Comparison of ENCODE assay signal across 11 mouse cellular contexts in genomic region chr2:35503021-35503722, GRCm38 (mm10). TPM values are rescaled to one million over a fixed set of nuclear protein-coding genes. Genes with fewer than 3 reads are reported as not detected.
DNase-seq lines count a peak whose midpoint lies in the region; ATAC-seq and TF ChIP-seq lines count a peak whose summit lies in the region.
"Had no signal": no experiment of that assay in that cellular context is flagged by ENCODE, and none has a peak within 500 bp of the region (broad histone marks: within the 10 kb centered on the region; RNA-seq: fewer than 3 reads in every experiment).

No protein-coding gene starts in this region.

- H3K36me3 ChIP-seq in forebrain, embryonic 10.5 days (replicated peaks): no peaks in the 10 kb centered on the region
- no peaks in the 10 kb centered on the region for H3K36me3 ChIP-seq in forebrain, embryonic 14.5 days (ENCODE audit: control insufficient read depth, insufficient read depth, low read length)
- H3K36me3 ChIP-seq in megakaryocyte, embryonic 14.5 days (replicated peaks; ENCODE audit: low read length): peaks cover 38% of the 10 kb centered on the region
- H3K36me3 ChIP-seq in small intestine, adult 2 months (ENCODE audit: control insufficient read depth, insufficient read depth, low read length): no peaks in the 10 kb centered on the region

- no peaks in the 10 kb centered on the region for H3K27me3 ChIP-seq in forebrain, embryonic 10.5 days (ENCODE audit: poor library complexity, severe bottlenecking)
- no peaks in the 10 kb centered on the region for H3K27me3 ChIP-seq in forebrain, embryonic 14.5 days (replicated peaks; ENCODE audit: control insufficient read depth, insufficient read depth, low read length)
- no peaks in the 10 kb centered on the region for H3K27me3 ChIP-seq in megakaryocyte, embryonic 14.5 days (replicated peaks)
- no peaks in the 10 kb centered on the region for H3K27me3 ChIP-seq in small intestine, adult 2 months (ENCODE audit: control insufficient read depth, insufficient read depth, low read length)

- H3K4me1 ChIP-seq in forebrain, embryonic 10.5 days: peaks cover 43% of the 10 kb centered on the region
- H3K4me1 ChIP-seq in forebrain, embryonic 14.5 days (ENCODE audit: control insufficient read depth, insufficient read depth, low read length): no peaks in the 10 kb centered on the region
- H3K4me1 ChIP-seq in megakaryocyte, embryonic 14.5 days: peaks cover 98% of the 10 kb centered on the region
- peaks cover 29% of the 10 kb centered on the region for H3K4me1 ChIP-seq in small intestine, adult 2 months (ENCODE audit: control insufficient read depth, insufficient read depth, insufficient read length, low read length)

- ATAC-seq in forebrain, embryonic 14.5 days: no peak
- no peak for ATAC-seq in megakaryocyte, adult 5-6 weeks (ENCODE audit: poor library complexity, severe bottlenecking)
- ATAC-seq: inflammation-experienced regulatory T-cells, adult 6 months had no signal

- H3K9ac ChIP-seq in forebrain, embryonic 14.5 days (ENCODE audit: low read length): no peak overlapping the region

- peak overlapping the region; percentile 53 for H3K27ac ChIP-seq in forebrain, embryonic 10.5 days
- H3K27ac ChIP-seq in forebrain, embryonic 14.5 days (ENCODE audit: low read depth, low read length): no peak overlapping the region
- H3K27ac ChIP-seq in small intestine, adult 2 months (ENCODE audit: insufficient read depth, low read depth, low read length): peak overlapping the region; percentile 61; the same call in 1 of the 2 replicates

- no peak overlapping the region for H3K4me2 ChIP-seq in forebrain, embryonic 14.5 days (ENCODE audit: low read length)

- 92% methylated on average over 12 of the region's 12 CpGs for WGBS in forebrain, embryonic 10.5 days
- WGBS in forebrain, embryonic 14.5 days: 88% methylated on average over 12 of the region's 12 CpGs
- 80% methylated on average over 12 of the region's 12 CpGs for WGBS in small intestine, adult 2 months

- TF ChIP-seq POLR2A in small intestine, adult 2 months (IDR thresholded peaks at IDR 0.05; ENCODE audit: low read depth, low read length): no peak

- TF ChIP-seq CTCF in small intestine, adult 2 months (IDR thresholded peaks at IDR 0.05; ENCODE audit: extremely low read depth, insufficient read length, insufficient replicate concordance, low read depth, low read length): no peak

- no peak for DNase-seq in forebrain, embryonic 10.5 days (ENCODE audit: extremely low spot score, low spot score)
- DNase-seq in forebrain, embryonic 14.5 days (ENCODE audit: low spot score): no peak
- DNase-seq in heart, postnatal 4 days: peak; percentile 39
- DNase-seq in adrenal gland, postnatal 14 days: no peak
- no peak for DNase-seq in gastrocnemius, postnatal 10 days
- DNase-seq: cerebellum, adult 11-12 months had no signal

- H3K9me3 ChIP-seq in forebrain, embryonic 10.5 days: no peaks in the 10 kb centered on the region
- no peaks in the 10 kb centered on the region for H3K9me3 ChIP-seq in forebrain, embryonic 14.5 days (replicated peaks; ENCODE audit: control insufficient read depth, low read length)
- H3K9me3 ChIP-seq in megakaryocyte, embryonic 14.5 days: peaks cover 15% of the 10 kb centered on the region

- H3K4me3 ChIP-seq in forebrain, embryonic 10.5 days: no peak overlapping the region
- no peak overlapping the region for H3K4me3 ChIP-seq in forebrain, embryonic 14.5 days (ENCODE audit: low read depth, low read length)
- peak overlapping the region; percentile 81 for H3K4me3 ChIP-seq in megakaryocyte, embryonic 14.5 days (replicated peaks)
- no peak overlapping the region for H3K4me3 ChIP-seq in small intestine, adult 2 months (ENCODE audit: low read depth, low read length)
- H3K4me3 ChIP-seq: myocyte had no signal

RNA-seq across cellular contexts. Expression of gene Ggta1, which starts 40.1 kb away (rescaled TPM):
- polyA plus RNA-seq in forebrain, embryonic 10.5 days (2016; fragmentation: Nextera tagmentation; extraction: Ambion mirVana): 6.4 TPM in 2 replicates
- 5.0 and 6.1 TPM in 2 replicates for polyA plus RNA-seq in forebrain, embryonic 14.5 days (2014; fragmentation: Nextera tagmentation; extraction: Ambion mirVana)
- 1.9 and 6.5 TPM in 2 replicates for polyA plus RNA-seq in megakaryocyte, embryonic 14.5 days (2012; ENCODE audit: insufficient read depth, low replicate concordance)
- total RNA-seq in megakaryocyte, adult 5-6 weeks (2015): 41.7 and 51.1 TPM in 2 replicates
- 68.3 and 71.2 TPM in 2 replicates for total RNA-seq in megakaryocyte, adult 5-6 weeks (2017)
- 10 to 100 TPM; 21.5 to 22.3 TPM for total RNA-seq in heart, postnatal 4 days (2021)
- polyA plus RNA-seq in small intestine, adult 2 months (2012; rRNA removed): 3.5 and 3.6 TPM in 2 replicates
- 14.3 and 16.6 TPM in 2 replicates for total RNA-seq in adrenal gland, postnatal 14 days (2021)
- total RNA-seq in gastrocnemius, postnatal 10 days (2021): 10 to 100 TPM; 13.2 to 17.0 TPM

RNA-seq across cellular contexts. Expression of gene Dab2ip, which starts 54.9 kb away (rescaled TPM):
- 22.0 and 23.3 TPM in 2 replicates for polyA plus RNA-seq in forebrain, embryonic 10.5 days (2016; fragmentation: Nextera tagmentation; extraction: Ambion mirVana)
- polyA plus RNA-seq in forebrain, embryonic 14.5 days (2014; fragmentation: Nextera tagmentation; extraction: Ambion mirVana): 29.7 and 37.9 TPM in 2 replicates
- polyA plus RNA-seq in megakaryocyte, embryonic 14.5 days (2012; ENCODE audit: insufficient read depth, low replicate concordance): 1.3 and 5.0 TPM in 2 replicates
- total RNA-seq in megakaryocyte, adult 5-6 weeks (2015): 3.7 and 4.9 TPM in 2 replicates
- 2.1 and 2.7 TPM in 2 replicates for total RNA-seq in megakaryocyte, adult 5-6 weeks (2017)
- 10 to 100 TPM; 54.6 to 55.2 TPM for total RNA-seq in heart, postnatal 4 days (2021)
- polyA plus RNA-seq in small intestine, adult 2 months (2012; rRNA removed): 66.2 and 140 TPM in 2 replicates
- total RNA-seq in adrenal gland, postnatal 14 days (2021): 69.6 and 73.3 TPM in 2 replicates
- total RNA-seq in gastrocnemius, postnatal 10 days (2021): 10 to 100 TPM; 44.3 to 56.9 TPM

Comparison
In these comparisons a context has a peak if more than half of its experiments do, and no peak if none do; other contexts are left out.
1. RNA of gene Dab2ip, which starts 54.9 kb away (total RNA-seq): 69.6 to 73.3 TPM in adrenal gland, postnatal 14 days, 44.3 to 56.9 TPM in gastrocnemius, postnatal 10 days and 54.6 to 55.2 TPM in heart, postnatal 4 days; 2.1 to 4.9 TPM in megakaryocyte, adult 5-6 weeks; every median in the first group is over 4 times any median in the second.